Comparison of ENCODE assay signal across 8 mouse cellular contexts in genomic region chr10:68274900-68275760, GRCm38 (mm10). TPM values are rescaled to one million over a fixed set of nuclear protein-coding genes. Genes with fewer than 3 reads are reported as not detected.
DNase-seq lines count a peak whose midpoint lies in the region; ATAC-seq and TF ChIP-seq lines count a peak whose summit lies in the region.

No protein-coding gene starts in this region.

- no peak for TF ChIP-seq CTCF in liver, embryonic 14.5 days (IDR thresholded peaks at IDR 0.05; ENCODE audit: low read depth)

- peak; percentile 36 for DNase-seq in urinary bladder, postnatal 14 days (ENCODE audit: low spot score)
- DNase-seq in urinary bladder, postnatal 10 days (ENCODE audit: low spot score) = no peak
- DNase-seq in embryonic facial prominence, embryonic 11.5 days (ENCODE audit: low spot score) = peak; percentile 69
- DNase-seq in liver, embryonic 14.5 days (ENCODE audit: low read depth in 3 of 3, low spot score in 3 of 3) = no peak
- peak; percentile 22 for DNase-seq in right cerebral cortex, postnatal 14 days
- no peak for DNase-seq in urinary bladder, postnatal 25 days (ENCODE audit: low spot score)

- H3K4me2 ChIP-seq in embryonic facial prominence, embryonic 11.5 days (ENCODE audit: low read depth, low read length) = peak overlapping the region; percentile 11
- peak overlapping the region; percentile 90 for H3K4me2 ChIP-seq in heart, embryonic 13.5 days
- H3K4me2 ChIP-seq in kidney, embryonic 14.5 days (replicated peaks; ENCODE audit: low read depth, low read length) = peak overlapping the region; percentile 94
- peak overlapping the region; percentile 72; the same call in 1 of the 2 replicates for H3K4me2 ChIP-seq in liver, embryonic 14.5 days (ENCODE audit: low read depth)

- no peaks in the 10 kb centered on the region for H3K27me3 ChIP-seq in embryonic facial prominence, embryonic 11.5 days (ENCODE audit: control insufficient read depth, insufficient read depth, low read length)
- H3K27me3 ChIP-seq in heart, embryonic 13.5 days (replicated peaks) = no peaks in the 10 kb centered on the region
- H3K27me3 ChIP-seq in kidney, embryonic 14.5 days (ENCODE audit: control insufficient read depth, insufficient read depth, low read length) = no peaks in the 10 kb centered on the region
- H3K27me3 ChIP-seq in liver, embryonic 14.5 days (ENCODE audit: control insufficient read depth, insufficient read depth, low read length) = peaks cover 14% of the 10 kb centered on the region

- H3K4me3 ChIP-seq in embryonic facial prominence, embryonic 11.5 days (ENCODE audit: low read depth, low read length) = no peak overlapping the region
- peak overlapping the region; percentile 80 for H3K4me3 ChIP-seq in heart, embryonic 13.5 days
- H3K4me3 ChIP-seq in kidney, embryonic 14.5 days (ENCODE audit: low read length) = peak overlapping the region; percentile 59
- H3K4me3 ChIP-seq in liver, embryonic 14.5 days (ENCODE audit: insufficient read depth in 1 of 2, low read depth in 2 of 2, low read length in 2 of 2) = no peak overlapping the region

- H3K4me1 ChIP-seq in embryonic facial prominence, embryonic 11.5 days (ENCODE audit: control insufficient read depth, insufficient read depth, low read length) = no peaks in the 10 kb centered on the region
- peaks cover 17% of the 10 kb centered on the region for H3K4me1 ChIP-seq in heart, embryonic 13.5 days
- H3K4me1 ChIP-seq in kidney, embryonic 14.5 days (ENCODE audit: control insufficient read depth, insufficient read depth, low read length) = peaks cover 4% of the 10 kb centered on the region; the same call in 1 of the 2 replicates
- H3K4me1 ChIP-seq in liver, embryonic 14.5 days (replicated peaks; ENCODE audit: control insufficient read depth in 2 of 2, insufficient read depth in 2 of 2, low read length in 1 of 2) = no peaks in the 10 kb centered on the region; a peak in 1 of 4 replicates

- peak overlapping the region; percentile 85; the same call in 1 of the 2 replicates for H3K27ac ChIP-seq in embryonic facial prominence, embryonic 11.5 days (replicated peaks; ENCODE audit: low read depth, low read length)
- H3K27ac ChIP-seq in heart, embryonic 13.5 days (replicated peaks) = peak overlapping the region; percentile 94
- peak overlapping the region; percentile 94; the same call in 1 of the 2 replicates for H3K27ac ChIP-seq in kidney, embryonic 14.5 days (ENCODE audit: low read depth, low read length)
- H3K27ac ChIP-seq in liver, embryonic 14.5 days = no peak overlapping the region

- ATAC-seq in embryonic facial prominence, embryonic 11.5 days (replicated peaks; ENCODE audit: insufficient number of reproducible peaks, low FRiP score, low TSS enrichment, low read depth) = no peak
- ATAC-seq in heart, embryonic 13.5 days (ENCODE audit: extremely low read depth, insufficient number of reproducible peaks, low FRiP score, low TSS enrichment) = no peak
- no peak for ATAC-seq in kidney, embryonic 14.5 days (ENCODE audit: low FRiP score, low TSS enrichment)
- no peak for ATAC-seq in liver, embryonic 14.5 days (ENCODE audit: insufficient read depth)

- no peaks in the 10 kb centered on the region for H3K9me3 ChIP-seq in embryonic facial prominence, embryonic 11.5 days (replicated peaks; ENCODE audit: control insufficient read depth, low read length)
- no peaks in the 10 kb centered on the region for H3K9me3 ChIP-seq in heart, embryonic 13.5 days
- no peaks in the 10 kb centered on the region for H3K9me3 ChIP-seq in kidney, embryonic 14.5 days (ENCODE audit: control insufficient read depth, low read length)
- no peaks in the 10 kb centered on the region for H3K9me3 ChIP-seq in liver, embryonic 14.5 days (ENCODE audit: control insufficient read depth, low read length)

- WGBS in embryonic facial prominence, embryonic 11.5 days = 17% methylated on average over 18 of the region's 18 CpGs
- WGBS in heart, embryonic 13.5 days = 26% methylated on average over 18 of the region's 18 CpGs
- 22% methylated on average over 18 of the region's 18 CpGs for WGBS in kidney, embryonic 14.5 days
- 18% methylated on average over 18 of the region's 18 CpGs for WGBS in liver, embryonic 14.5 days (ENCODE audit: insufficient replicate concordance)

- no peaks in the 10 kb centered on the region for H3K36me3 ChIP-seq in embryonic facial prominence, embryonic 11.5 days (replicated peaks; ENCODE audit: control insufficient read depth, insufficient read depth, low read depth, low read length)
- H3K36me3 ChIP-seq in heart, embryonic 13.5 days = peaks cover 27% of the 10 kb centered on the region
- peaks cover 9% of the 10 kb centered on the region; the same call in 1 of the 2 replicates for H3K36me3 ChIP-seq in kidney, embryonic 14.5 days (ENCODE audit: control insufficient read depth, insufficient read depth, low read length)
- no peaks in the 10 kb centered on the region for H3K36me3 ChIP-seq in liver, embryonic 14.5 days (replicated peaks; ENCODE audit: control insufficient read depth, insufficient read depth, low read depth)

- H3K9ac ChIP-seq in embryonic facial prominence, embryonic 11.5 days (replicated peaks; ENCODE audit: low read length) = no peak overlapping the region
- peak overlapping the region; percentile 92 for H3K9ac ChIP-seq in heart, embryonic 13.5 days
- peak overlapping the region; percentile 75; the same call in 1 of the 2 replicates for H3K9ac ChIP-seq in kidney, embryonic 14.5 days (ENCODE audit: low read depth, low read length)
- no peak overlapping the region for H3K9ac ChIP-seq in liver, embryonic 14.5 days (replicated peaks)

- no peak for TF ChIP-seq EP300 in liver, embryonic 14.5 days (IDR thresholded peaks at IDR 0.05; ENCODE audit: low read depth)

RNA-seq across cellular contexts. Expression of gene Arid5b, which starts 3.4 kb away (rescaled TPM):
- 27.5 and 28.1 TPM in 2 replicates for polyA plus RNA-seq in embryonic facial prominence, embryonic 11.5 days (2014; fragmentation: Nextera tagmentation; extraction: Ambion mirVana)
- polyA plus RNA-seq in heart, embryonic 13.5 days (2015; fragmentation: Nextera tagmentation; extraction: Ambion mirVana) = 17.9 and 19.6 TPM in 2 replicates
- 36.1 and 42.9 TPM in 2 replicates for polyA plus RNA-seq in kidney, embryonic 14.5 days (2014; fragmentation: Nextera tagmentation; extraction: Ambion mirVana)
- 1.0 and 1.3 TPM in 2 replicates for polyA plus RNA-seq in liver, embryonic 14.5 days (2012; rRNA removed)
- polyA plus RNA-seq in liver, embryonic 14.5 days (2014; fragmentation: Nextera tagmentation; extraction: Ambion mirVana) = 3.3 and 3.9 TPM in 2 replicates

Comparison
In these comparisons a context has a peak if more than half of its experiments do, and no peak if none do; other contexts are left out.
1. DNase-seq: peak in urinary bladder, postnatal 14 days (single experiment), embryonic facial prominence, embryonic 11.5 days (single experiment) and right cerebral cortex, postnatal 14 days (single experiment); none in urinary bladder, postnatal 10 days (single experiment), liver, embryonic 14.5 days (0 of 3) and urinary bladder, postnatal 25 days (single experiment).
2. H3K4me2 ChIP-seq: peak in every context shown above with its lines; median percentile 94 in kidney, embryonic 14.5 days; 90 in heart, embryonic 13.5 days; 72 in liver, embryonic 14.5 days; 11 in embryonic facial prominence, embryonic 11.5 days.
3. H3K4me3 ChIP-seq: peak in heart, embryonic 13.5 days (single experiment) and kidney, embryonic 14.5 days (single experiment); none in embryonic facial prominence, embryonic 11.5 days (single experiment) and liver, embryonic 14.5 days (0 of 2).
4. H3K9ac ChIP-seq: peak in heart, embryonic 13.5 days (single experiment) and kidney, embryonic 14.5 days (single experiment); none in embryonic facial prominence, embryonic 11.5 days (single experiment) and liver, embryonic 14.5 days (single experiment).